Mouse (Mus musculus) midbrain, embryonic 11.5 days (tissue): ENCODE measurements around the gene Drg2. TPM values are rescaled to one million over a fixed set of nuclear protein-coding genes. Genes with fewer than 3 reads are reported as not detected.

Experiments
- ATAC-seq: fragments of 200-750 bp; cut with Nextera tagmentation; 2 replicates; pipeline ENCODE4 v1.8.0; 2017; ENCODE audit warnings: moderate TSS enrichment, moderate library complexity; ENCODE audit not compliant: low FRiP score
- DNase-seq: peaks from one replicate; pipeline ENCODE4 v3.0.0; 2015; ENCODE audit warnings: low spot score; ENCODE audit errors: missing footprints
- H3K27ac ChIP-seq: fragments of 300-500 bp; sonication (generic); 2 replicates; pipeline ENCODE4 v1.5.1; 2014; ENCODE audit warnings: low read depth, low read length
- H3K27me3 ChIP-seq: fragments of 300-500 bp; sonication (generic); 2 replicates; pipeline ENCODE4 v1.6.1; 2014; ENCODE audit warnings: mild to moderate bottlenecking, low read length, moderate library complexity, mixed read lengths; ENCODE audit not compliant: control insufficient read depth, insufficient read depth
- H3K36me3 ChIP-seq: fragments of 300-500 bp; sonication (generic); 2 replicates; pipeline ENCODE4 v1.6.1; 2014; ENCODE audit warnings: mild to moderate bottlenecking, low read length, moderate library complexity, mixed read lengths; ENCODE audit not compliant: control insufficient read depth, insufficient read depth
- H3K4me1 ChIP-seq: fragments of 300-500 bp; sonication (generic); 2 replicates; pipeline ENCODE4 v1.6.1; 2014; ENCODE audit warnings: low read length; ENCODE audit not compliant: control insufficient read depth, insufficient read depth
- H3K4me2 ChIP-seq: fragments of 300-500 bp; sonication (generic); 2 replicates; pipeline ENCODE4 v1.6.1; 2014; ENCODE audit warnings: mild to moderate bottlenecking, moderate library complexity
- H3K4me3 ChIP-seq: fragments of 300-500 bp; sonication (generic); 2 replicates; pipeline ENCODE4 v1.5.1; 2014; ENCODE audit warnings: low read depth, low read length
- H3K9ac ChIP-seq: fragments of 300-500 bp; sonication (generic); 2 replicates; pipeline ENCODE4 v1.6.1; 2014; ENCODE audit warnings: low read length
- H3K9me3 ChIP-seq: fragments of 300-500 bp; sonication (generic); 2 replicates; pipeline ENCODE4 v1.6.1; 2016; ENCODE audit warnings: low read length; ENCODE audit not compliant: control insufficient read depth
- WGBS: fragments of 180-500 bp; shearing (Covaris S2); extraction: QIAGEN DNeasy Blood & Tissue Kit; methylation state at CpG from one replicate; pipeline ENCODE4 v1.1.7; 2014; 5-methylcytosine and 5-hydroxymethylcytosine counted together
- polyA plus RNA-seq: library from polyadenylated mRNA; unstranded; fragments of >200 nt; fragmentation: Nextera tagmentation; extraction: Ambion mirVana; gene quantifications from 2 replicates; pipeline ENCODE4 v1.2.1, GENCODE M21; 2014

Drg2 gene
- polyA plus RNA-seq, 1 experiment from 2014 or later = 125 TPM

- Histone ChIP-seq H3K4me3 (no peak overlapping the region), H3K9ac (no peak overlapping the region), H3K4me2 (no peak overlapping the region), H3K36me3 (peaks cover 10% of the 10 kb centered on the region), H3K27me3 (no peaks in the 10 kb centered on the region), H3K9me3 (no peaks in the 10 kb centered on the region), H3K4me1 (no peaks in the 10 kb centered on the region), H3K27ac (no peak overlapping the region)
- DNase-seq = no peak
- 89% methylated on average over 6 of the region's 6 CpGs for WGBS
- ATAC-seq = no peak
Measured at GRCm38 (mm10) chr11:60442896-60443295, 11.5 kb upstream of the Drg2 start.

DNA sequence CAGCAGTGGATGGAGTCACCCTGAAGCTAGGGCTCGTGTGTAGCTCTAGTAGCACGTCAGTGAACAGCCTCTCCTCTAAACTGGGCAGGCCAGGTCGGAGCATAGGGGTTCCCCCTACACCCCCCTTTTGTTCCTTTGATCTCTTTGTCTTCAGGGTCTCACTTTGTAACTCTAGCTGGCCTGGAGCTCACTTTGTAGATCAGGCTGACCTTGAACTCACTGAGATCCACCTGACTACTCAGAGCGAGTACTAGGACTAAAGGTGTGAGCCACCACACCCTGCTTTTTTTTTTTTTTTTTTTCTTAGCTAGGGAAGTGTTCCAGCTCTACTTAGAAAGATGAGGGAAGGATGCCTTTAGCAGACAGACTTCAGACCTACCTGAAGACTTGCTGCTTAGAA lies 10.4 kb upstream of the Drg2 start:
- no peak overlapping the region for H3K4me3 ChIP-seq
- no peak overlapping the region for H3K9ac ChIP-seq
- no peak for DNase-seq
- no peak overlapping the region for H3K4me2 ChIP-seq
- 87% methylated on average over 4 of the region's 4 CpGs for WGBS
- no peak overlapping the region for H3K27ac ChIP-seq
- H3K9me3 ChIP-seq = no peaks in the 10 kb centered on the region
- H3K36me3 ChIP-seq = peaks cover 10% of the 10 kb centered on the region
- H3K4me1 ChIP-seq = no peaks in the 10 kb centered on the region
- no peaks in the 10 kb centered on the region for H3K27me3 ChIP-seq
- no peak for ATAC-seq

GRCm38 (mm10) chr11:60454745-60455087 lies 325 bp downstream of the Drg2 start:
- ATAC-seq = peak; percentile 46
- Histone ChIP-seq H3K4me3 (peak overlapping the region; percentile 73), H3K27ac (no peak overlapping the region)

GRCm38 (mm10) chr11:60457973-60458372 lies 3.6 kb downstream of the Drg2 start:
- WGBS = 87% methylated on average over 1 of the region's 1 CpGs
- no peak overlapping the region for H3K4me2 ChIP-seq
- peaks cover 25% of the 10 kb centered on the region for H3K36me3 ChIP-seq
- no peaks in the 10 kb centered on the region for H3K9me3 ChIP-seq
- no peak for ATAC-seq
- H3K9ac ChIP-seq = no peak overlapping the region
- DNase-seq = no peak
- peaks cover 5% of the 10 kb centered on the region for H3K4me1 ChIP-seq
- H3K27ac ChIP-seq = no peak overlapping the region
- H3K27me3 ChIP-seq = no peaks in the 10 kb centered on the region
- no peak overlapping the region for H3K4me3 ChIP-seq

More at GRCm38 (mm10) chr11:60454745-60455087, 325 bp downstream of the Drg2 start:
- under 1% methylated on average over 17 of the region's 17 CpGs for WGBS
- H3K4me1 ChIP-seq = peaks cover 5% of the 10 kb centered on the region
- peak overlapping the region; percentile 56 for H3K4me2 ChIP-seq
- no peaks in the 10 kb centered on the region for H3K9me3 ChIP-seq
- no peaks in the 10 kb centered on the region for H3K27me3 ChIP-seq
- H3K9ac ChIP-seq = peak overlapping the region; percentile 80
- DNase-seq = no peak
- peaks cover 6% of the 10 kb centered on the region for H3K36me3 ChIP-seq

- H3K36me3 ChIP-seq = peaks cover 16% of the 10 kb centered on the region
- no peak overlapping the region for H3K4me3 ChIP-seq
- no peaks in the 10 kb centered on the region for H3K4me1 ChIP-seq
- no peak for DNase-seq
- no peak overlapping the region for H3K27ac ChIP-seq
- no peaks in the 10 kb centered on the region for H3K27me3 ChIP-seq
- 94% methylated on average over 2 of the region's 2 CpGs for WGBS
- H3K4me2 ChIP-seq = no peak overlapping the region
- H3K9me3 ChIP-seq = no peaks in the 10 kb centered on the region
- H3K9ac ChIP-seq = no peak overlapping the region
- no peak for ATAC-seq
Measured at GRCm38 (mm10) chr11:60465943-60466380, 11.6 kb downstream of the Drg2 start.

GRCm38 (mm10) chr11:60469039-60469438 lies 14.6 kb downstream of the Drg2 start, which contains the start of gene Myo15:
Gene Myo15 (plus strand): TSS chr11:60469339.
- ATAC-seq = no peak

GRCm38 (mm10) chr11:60470743-60471142 lies 16.4 kb downstream of the Drg2 start:
- H3K9me3 ChIP-seq = no peaks in the 10 kb centered on the region
- DNase-seq (no peak), ATAC-seq (no peak)
- no peaks in the 10 kb centered on the region for H3K4me1 ChIP-seq
- no peaks in the 10 kb centered on the region for H3K36me3 ChIP-seq
- H3K27me3 ChIP-seq = no peaks in the 10 kb centered on the region
- H3K9ac ChIP-seq = no peak overlapping the region
- H3K4me2 ChIP-seq = no peak overlapping the region
- 83% methylated on average over 9 of the region's 9 CpGs for WGBS
- no peak overlapping the region for H3K4me3 ChIP-seq
- no peak overlapping the region for H3K27ac ChIP-seq

More at GRCm38 (mm10) chr11:60469039-60469438, 14.6 kb downstream of the Drg2 start, which contains the start of gene Myo15:
- Histone ChIP-seq H3K9me3 (no peaks in the 10 kb centered on the region), H3K36me3 (peaks cover 2% of the 10 kb centered on the region; the same call in 1 of the 2 replicates), H3K9ac (no peak within 1 kb of the TSS), H3K27ac (no peak within 1 kb of the TSS), H3K4me1 (no peaks in the 10 kb centered on the region), H3K4me2 (no peak within 1 kb of the TSS), H3K4me3 (no peak within 1 kb of the TSS), H3K27me3 (no peaks in the 10 kb centered on the region)
- WGBS = 87% methylated on average over 3 of the region's 3 CpGs
- DNase-seq = no peak

DNA sequence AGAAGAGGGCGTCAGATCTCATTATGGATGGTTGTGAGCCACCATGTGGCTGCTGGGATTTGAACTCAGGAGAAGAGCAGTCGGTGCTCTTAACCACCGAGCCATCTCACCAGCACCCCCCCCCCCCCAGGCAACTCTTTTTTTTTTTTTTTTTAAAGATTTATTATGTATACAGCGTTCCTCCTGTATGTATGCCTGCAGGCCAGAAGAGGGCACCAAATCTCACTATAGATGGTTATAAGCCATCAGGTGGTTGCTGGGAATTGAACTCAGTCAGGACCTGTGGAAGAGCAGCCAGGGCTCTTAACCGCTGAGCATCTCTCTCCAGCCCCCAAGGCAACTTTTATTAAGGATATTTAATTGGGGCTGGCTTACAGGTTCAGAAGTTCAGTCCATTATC lies 20.1 kb downstream of the Drg2 start:
- Histone ChIP-seq H3K4me2 (no peak overlapping the region), H3K9me3 (no peaks in the 10 kb centered on the region), H3K27me3 (no peaks in the 10 kb centered on the region), H3K4me1 (no peaks in the 10 kb centered on the region), H3K4me3 (no peak overlapping the region), H3K9ac (no peak overlapping the region), H3K27ac (no peak overlapping the region), H3K36me3 (no peaks in the 10 kb centered on the region)
- ATAC-seq (no peak), DNase-seq (no peak)
- WGBS = 81% methylated on average over 5 of the region's 5 CpGs

DNA sequence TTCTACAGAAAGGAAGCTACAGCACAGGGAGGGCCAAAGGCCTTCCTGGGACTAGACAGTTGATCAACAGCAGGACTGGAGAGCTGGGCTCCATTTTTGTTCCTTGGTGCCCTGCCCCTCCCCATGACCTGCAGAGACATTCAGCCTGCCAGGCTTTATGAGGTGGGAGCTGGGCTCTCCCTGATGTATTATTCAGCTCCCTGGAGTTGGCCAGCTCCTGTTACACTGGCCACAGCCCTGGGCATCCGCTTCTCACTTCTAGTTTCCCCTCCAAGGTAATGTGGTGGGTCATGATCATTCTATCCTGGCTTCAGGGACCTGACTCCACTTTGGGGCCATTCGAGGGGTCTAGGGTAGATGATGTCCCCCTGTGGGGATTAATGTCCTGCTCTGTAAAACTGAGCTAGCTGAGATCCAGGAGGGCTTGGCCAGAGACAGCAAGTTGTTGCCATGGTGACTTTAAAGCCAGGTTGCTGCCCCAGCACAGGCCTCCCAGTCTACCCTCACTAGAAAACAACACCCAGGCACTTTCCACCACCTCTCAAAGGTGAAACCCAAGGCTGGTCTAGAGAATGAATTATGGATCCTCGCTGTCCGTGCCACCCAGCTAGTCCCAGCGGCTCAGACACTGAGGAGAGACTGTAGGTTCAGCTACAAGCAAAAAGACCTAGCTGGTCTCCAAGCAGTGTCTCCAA lies 21.4 kb downstream of the Drg2 start:
- no peak for ATAC-seq
- Histone ChIP-seq H3K27ac (no peak overlapping the region), H3K4me3 (no peak overlapping the region), H3K27me3 (no peaks in the 10 kb centered on the region), H3K4me2 (no peak overlapping the region), H3K9ac (no peak overlapping the region), H3K36me3 (no peaks in the 10 kb centered on the region), H3K4me1 (no peaks in the 10 kb centered on the region), H3K9me3 (no peaks in the 10 kb centered on the region)
- DNase-seq = no peak
- WGBS = 82% methylated on average over 5 of the region's 5 CpGs
